Mouse (Mus musculus): ENCODE measurements around the gene B4gat1. TPM values are rescaled to one million over a fixed set of nuclear protein-coding genes. Genes with fewer than 3 reads are reported as not detected.
"Not testable (repeated sequence)": the region's sequence is repeated elsewhere in the genome, so short reads cannot be mapped to it uniquely, and the experiment has no call there.

B4gat1 gene
- polyA plus RNA-seq, 1 experiment from 2014 or later, result 19.1 TPM

DNA sequence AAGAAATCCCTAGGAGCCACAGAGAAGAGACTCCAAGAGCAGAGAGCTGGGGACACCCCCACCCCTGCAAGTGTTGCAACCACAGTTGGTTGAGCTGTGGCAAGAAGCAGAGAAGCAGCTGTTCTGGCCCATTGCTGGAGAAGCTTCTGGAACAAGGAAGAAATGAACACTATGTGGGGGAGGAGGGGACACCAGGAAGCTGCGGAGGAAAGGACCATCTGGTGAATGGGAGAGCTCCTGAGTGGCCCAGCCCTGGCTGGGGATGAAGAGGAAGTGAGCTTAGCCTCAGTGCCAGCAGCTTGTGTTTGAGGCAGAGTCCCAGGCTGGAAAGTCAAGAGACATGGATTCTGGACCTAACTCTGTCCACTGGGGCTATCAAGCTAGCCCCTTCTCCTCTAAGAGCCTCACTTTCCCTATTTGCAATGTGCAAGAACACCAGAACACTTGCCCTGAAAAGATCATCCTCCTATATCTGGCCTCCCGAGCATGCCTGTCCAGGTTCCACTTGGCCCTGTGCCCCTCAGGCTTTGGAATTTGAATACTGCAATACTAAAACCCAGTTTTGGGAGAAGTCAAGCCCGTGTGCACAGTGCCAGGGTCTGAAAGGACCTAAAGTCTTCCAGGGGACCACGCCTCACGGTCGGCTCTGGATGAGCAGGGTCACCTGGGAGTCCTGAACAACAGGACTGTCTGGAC lies 39.0 kb upstream of the B4gat1 start:
- H3K27ac ChIP-seq (ENCODE audit: low read depth, low read length), result no peak overlapping the region
- ATAC-seq (replicated peaks; ENCODE audit: low FRiP score) (no peak), DNase-seq (ENCODE audit: low spot score) (no peak)
- no peaks in the 10 kb centered on the region for H3K9me3 ChIP-seq (ENCODE audit: control insufficient read depth, low read length)
- WGBS, result 57% methylated on average over 6 of the region's 6 CpGs
- no peaks in the 10 kb centered on the region for H3K36me3 ChIP-seq (ENCODE audit: control insufficient read depth, insufficient read depth, low read length)
- peaks cover 33% of the 10 kb centered on the region for H3K27me3 ChIP-seq (replicated peaks; ENCODE audit: control insufficient read depth, insufficient read depth, low read length)
- H3K4me3 ChIP-seq (ENCODE audit: low read depth, low read length), result no peak overlapping the region
- no peak overlapping the region for H3K9ac ChIP-seq (ENCODE audit: low read depth, low read length)
- no peaks in the 10 kb centered on the region; the same call in 1 of the 2 replicates for H3K4me1 ChIP-seq (replicated peaks; ENCODE audit: control insufficient read depth, insufficient read depth, low read length)
- no peak overlapping the region for H3K4me2 ChIP-seq

GRCm38 (mm10) chr19:5001666-5002406 lies 36.8 kb upstream of the B4gat1 start:
- peaks cover 31% of the 10 kb centered on the region for H3K27me3 ChIP-seq (replicated peaks; ENCODE audit: control insufficient read depth, insufficient read depth, low read length)
- H3K9me3 ChIP-seq (ENCODE audit: control insufficient read depth, low read length), result no peaks in the 10 kb centered on the region
- H3K4me2 ChIP-seq, result peak overlapping the region; percentile 43
- no peak for ATAC-seq (replicated peaks; ENCODE audit: low FRiP score)
- H3K4me1 ChIP-seq (replicated peaks; ENCODE audit: control insufficient read depth, insufficient read depth, low read length), result no peaks in the 10 kb centered on the region; the same call in 1 of the 2 replicates
- H3K4me3 ChIP-seq (ENCODE audit: low read depth, low read length), result 0 out of 2 replicates have a peak overlapping the region, but pooled peaks have one; percentile 7
- no peaks in the 10 kb centered on the region for H3K36me3 ChIP-seq (ENCODE audit: control insufficient read depth, insufficient read depth, low read length)
- no peak overlapping the region for H3K27ac ChIP-seq (ENCODE audit: low read depth, low read length)
- H3K9ac ChIP-seq (ENCODE audit: low read depth, low read length), result no peak overlapping the region
- DNase-seq (ENCODE audit: low spot score), result peak; percentile 72
- 3% methylated on average over 39 of the region's 39 CpGs for WGBS

DNA sequence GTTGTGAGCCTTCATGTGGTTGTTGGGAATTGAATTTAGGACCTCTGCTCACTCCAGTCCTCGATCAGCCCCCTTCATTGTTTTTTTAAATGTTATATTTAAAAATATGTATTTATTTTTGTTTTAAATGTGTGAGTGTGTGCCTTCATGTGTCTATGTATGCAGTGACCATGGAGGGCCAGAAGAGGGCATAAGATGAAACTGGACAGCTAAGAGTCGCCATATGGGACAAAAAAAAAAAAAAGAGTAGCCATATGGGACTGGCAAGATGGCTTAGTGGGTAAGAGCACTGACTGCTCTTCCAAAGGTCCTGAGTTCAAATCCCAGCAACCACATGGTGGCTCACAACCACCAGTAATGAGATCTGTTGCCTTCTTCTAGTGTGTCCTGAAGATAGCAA lies 35.0 kb upstream of the B4gat1 start:
- not testable (repeated sequence) for H3K4me1 ChIP-seq (replicated peaks; ENCODE audit: control insufficient read depth, insufficient read depth, low read length); H3K4me2 ChIP-seq; H3K9ac ChIP-seq (ENCODE audit: low read depth, low read length); H3K27ac ChIP-seq (ENCODE audit: low read depth, low read length); DNase-seq (ENCODE audit: low spot score); H3K4me3 ChIP-seq (ENCODE audit: low read depth, low read length); H3K36me3 ChIP-seq (ENCODE audit: control insufficient read depth, insufficient read depth, low read length); H3K9me3 ChIP-seq (ENCODE audit: control insufficient read depth, low read length); ATAC-seq (replicated peaks; ENCODE audit: low FRiP score)
- 37% methylated on average over 2 of the region's 2 CpGs for WGBS
- H3K27me3 ChIP-seq (replicated peaks; ENCODE audit: control insufficient read depth, insufficient read depth, low read length), result peaks cover 23% of the 10 kb centered on the region

GRCm38 (mm10) chr19:5004925-5005324 lies 33.7 kb upstream of the B4gat1 start:
- ATAC-seq (replicated peaks; ENCODE audit: low FRiP score) (no peak), DNase-seq (ENCODE audit: low spot score) (no peak)
- Histone ChIP-seq H3K36me3 (ENCODE audit: control insufficient read depth, insufficient read depth, low read length) (no peaks in the 10 kb centered on the region), H3K9me3 (ENCODE audit: control insufficient read depth, low read length) (no peaks in the 10 kb centered on the region), H3K4me3 (ENCODE audit: low read depth, low read length) (no peak overlapping the region), H3K27me3 (replicated peaks; ENCODE audit: control insufficient read depth, insufficient read depth, low read length) (peaks cover 19% of the 10 kb centered on the region), H3K4me1 (replicated peaks; ENCODE audit: control insufficient read depth, insufficient read depth, low read length) (no peaks in the 10 kb centered on the region; the same call in 1 of the 2 replicates), H3K4me2 (no peak overlapping the region), H3K27ac (ENCODE audit: low read depth, low read length) (no peak overlapping the region), H3K9ac (ENCODE audit: low read depth, low read length) (no peak overlapping the region)
- WGBS, result 65% methylated on average over 4 of the region's 4 CpGs

DNA sequence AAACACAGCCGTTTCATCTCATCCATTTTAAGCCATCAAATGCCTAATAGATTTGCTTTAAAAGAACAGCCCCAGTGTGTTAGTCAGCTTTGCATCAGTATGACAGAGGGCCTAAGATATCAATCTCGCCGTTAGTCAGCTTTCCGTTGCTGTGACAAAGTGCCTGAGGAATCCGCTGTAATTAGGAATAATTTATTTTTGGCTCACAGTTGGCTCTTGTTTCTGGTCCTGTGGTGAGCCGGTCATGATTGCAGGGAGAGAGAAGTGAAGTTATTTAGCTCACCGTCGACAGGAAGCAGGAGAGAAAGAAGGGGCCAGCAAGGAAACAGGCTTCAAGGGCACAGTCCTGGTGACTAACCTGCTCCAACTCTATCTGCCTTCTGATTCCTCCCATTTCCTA lies 25.5 kb upstream of the B4gat1 start:
- WGBS, result 51% methylated on average over 8 of the region's 8 CpGs
- ATAC-seq (replicated peaks; ENCODE audit: low FRiP score) (no peak), DNase-seq (ENCODE audit: low spot score) (no peak)
- Histone ChIP-seq H3K4me1 (replicated peaks; ENCODE audit: control insufficient read depth, insufficient read depth, low read length) (no peaks in the 10 kb centered on the region), H3K27ac (ENCODE audit: low read depth, low read length) (no peak overlapping the region), H3K36me3 (ENCODE audit: control insufficient read depth, insufficient read depth, low read length) (no peaks in the 10 kb centered on the region), H3K4me2 (no peak overlapping the region), H3K9ac (ENCODE audit: low read depth, low read length) (no peak overlapping the region), H3K9me3 (ENCODE audit: control insufficient read depth, low read length) (no peaks in the 10 kb centered on the region), H3K27me3 (replicated peaks; ENCODE audit: control insufficient read depth, insufficient read depth, low read length) (no peaks in the 10 kb centered on the region), H3K4me3 (ENCODE audit: low read depth, low read length) (no peak overlapping the region)

GRCm38 (mm10) chr19:5014961-5015398 lies 23.6 kb upstream of the B4gat1 start:
- H3K27me3 ChIP-seq (replicated peaks; ENCODE audit: control insufficient read depth, insufficient read depth, low read length), result no peaks in the 10 kb centered on the region

DNA sequence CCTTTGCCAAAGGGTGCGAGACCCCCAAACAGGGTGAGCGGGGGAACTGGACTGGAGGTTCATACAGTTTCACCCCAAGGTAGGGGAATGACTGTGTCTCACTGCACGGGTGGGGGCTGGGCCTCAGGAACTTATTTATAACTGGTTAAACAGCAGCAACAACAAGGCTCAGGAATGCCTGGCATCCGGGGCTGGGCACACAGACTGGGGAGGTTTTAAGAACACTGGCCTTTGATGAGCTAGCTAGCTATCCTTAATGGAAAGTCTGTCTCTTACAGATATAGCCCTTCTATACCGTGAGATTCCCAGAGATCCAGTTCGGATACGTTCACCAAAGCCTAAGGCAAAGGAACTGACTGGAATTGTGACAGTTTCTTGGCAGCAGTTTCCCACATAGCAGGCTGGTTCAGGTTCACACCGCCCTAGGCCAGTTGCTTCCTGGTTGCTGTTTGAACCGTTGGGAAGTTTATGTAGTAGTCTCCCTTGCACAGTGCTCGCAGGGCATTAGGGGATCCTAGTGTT lies 22.3 kb upstream of the B4gat1 start:
- Histone ChIP-seq H3K9ac (ENCODE audit: low read depth, low read length) (no peak overlapping the region), H3K4me3 (ENCODE audit: low read depth, low read length) (no peak overlapping the region), H3K36me3 (ENCODE audit: control insufficient read depth, insufficient read depth, low read length) (no peaks in the 10 kb centered on the region), H3K9me3 (ENCODE audit: control insufficient read depth, low read length) (no peaks in the 10 kb centered on the region), H3K27ac (ENCODE audit: low read depth, low read length) (no peak overlapping the region), H3K27me3 (replicated peaks; ENCODE audit: control insufficient read depth, insufficient read depth, low read length) (no peaks in the 10 kb centered on the region), H3K4me2 (peak overlapping the region; percentile 28; the same call in 1 of the 2 replicates), H3K4me1 (replicated peaks; ENCODE audit: control insufficient read depth, insufficient read depth, low read length) (no peaks in the 10 kb centered on the region)
- no peak for DNase-seq (ENCODE audit: low spot score)
- whole genome bisulfite sequencing, result 40% methylated on average over 10 of the region's 10 CpGs
- ATAC-seq (replicated peaks; ENCODE audit: low FRiP score), result no peak

More at GRCm38 (mm10) chr19:5014961-5015398, 23.6 kb upstream of the B4gat1 start:
- H3K27ac ChIP-seq (ENCODE audit: low read depth, low read length), result no peak overlapping the region
- DNase-seq (ENCODE audit: low spot score) (no peak), ATAC-seq (replicated peaks; ENCODE audit: low FRiP score) (no peak)
- H3K4me3 ChIP-seq (ENCODE audit: low read depth, low read length), result no peak overlapping the region
- no peak overlapping the region for H3K9ac ChIP-seq (ENCODE audit: low read depth, low read length)
- no peaks in the 10 kb centered on the region for H3K4me1 ChIP-seq (replicated peaks; ENCODE audit: control insufficient read depth, insufficient read depth, low read length)
- H3K4me2 ChIP-seq, result no peak overlapping the region
- no peaks in the 10 kb centered on the region for H3K36me3 ChIP-seq (ENCODE audit: control insufficient read depth, insufficient read depth, low read length)
- no peaks in the 10 kb centered on the region for H3K9me3 ChIP-seq (ENCODE audit: control insufficient read depth, low read length)
- WGBS, result 16% methylated on average over 8 of the region's 8 CpGs

- WGBS, result 17% methylated on average over 12 of the region's 12 CpGs
- H3K27me3 ChIP-seq (replicated peaks; ENCODE audit: control insufficient read depth, insufficient read depth, low read length), result no peaks in the 10 kb centered on the region
- DNase-seq (ENCODE audit: low spot score) (peak; percentile 63), ATAC-seq (replicated peaks; ENCODE audit: low FRiP score) (no peak)
- H3K9me3 ChIP-seq (ENCODE audit: control insufficient read depth, low read length), result no peaks in the 10 kb centered on the region
- H3K36me3 ChIP-seq (ENCODE audit: control insufficient read depth, insufficient read depth, low read length), result no peaks in the 10 kb centered on the region
- H3K27ac ChIP-seq (ENCODE audit: low read depth, low read length), result no peak overlapping the region
- no peak overlapping the region for H3K4me3 ChIP-seq (ENCODE audit: low read depth, low read length)
- H3K4me2 ChIP-seq, result peak overlapping the region; percentile 28; the same call in 1 of the 2 replicates
- no peak overlapping the region for H3K9ac ChIP-seq (ENCODE audit: low read depth, low read length)
- H3K4me1 ChIP-seq (replicated peaks; ENCODE audit: control insufficient read depth, insufficient read depth, low read length), result no peaks in the 10 kb centered on the region
Measured at GRCm38 (mm10) chr19:5016782-5017181, 21.8 kb upstream of the B4gat1 start.

Data from liver, embryonic 11.5 days (tissue).